Mouse (Mus musculus) gonadal fat pad, adult 2 months (tissue): ENCODE results near the gene Gm10382. TPM values are rescaled to one million over a fixed set of nuclear protein-coding genes. Genes with fewer than 3 reads are reported as not detected.

ENCODE experiments used
- DNase-seq: peaks from one replicate; pipeline ENCODE4 v3.0.0-alpha.2; 2012; ENCODE audit warnings: low read depth
- polyA plus RNA-seq: library from polyadenylated mRNA; depleted of rRNA; stranded (reverse); fragments of >200 nt; gene quantifications from 2 replicates; pipeline ENCODE4 v1.2.3, GENCODE M21; 2012; rRNA removed

Gm10382 gene
- 0.34 and 0.65 TPM in 2 replicates for polyA plus RNA-seq

- no peak for DNase-seq
Observed at GRCm38 (mm10) chr5:125389131-125389578, at the start of gene Gm10382. Gm10382 (plus strand) TSS chr5:125389322.

GRCm38 (mm10) chr5:125339851-125340531 is 49.1 kb upstream of the Gm10382 start:
- no peak for DNase-seq

GRCm38 (mm10) chr5:125340547-125341262 is 48.4 kb upstream of the Gm10382 start, which contains the start of gene Scarb1:
Scarb1 (minus strand) TSS chr5:125341094.
- no peak for DNase-seq

GRCm38 (mm10) chr5:125341459-125342090 is 47.5 kb upstream of the Gm10382 start:
- DNase-seq: no peak

- DNase-seq: no peak
Observed at GRCm38 (mm10) chr5:125344296-125344695, 44.8 kb upstream of the Gm10382 start.

- no peak for DNase-seq
Observed at GRCm38 (mm10) chr5:125348067-125348466, 41.1 kb upstream of the Gm10382 start.

- no peak for DNase-seq
Observed at GRCm38 (mm10) chr5:125348487-125348886, 40.6 kb upstream of the Gm10382 start.

- no peak for DNase-seq
Observed at GRCm38 (mm10) chr5:125349391-125349790, 39.7 kb upstream of the Gm10382 start.

GRCm38 (mm10) chr5:125351057-125351456 is 38.1 kb upstream of the Gm10382 start:
- no peak for DNase-seq

- DNase-seq: no peak
Observed at GRCm38 (mm10) chr5:125351939-125352338, 37.2 kb upstream of the Gm10382 start.

GRCm38 (mm10) chr5:125352781-125353294 is 36.3 kb upstream of the Gm10382 start:
- DNase-seq: no peak

GRCm38 (mm10) chr5:125354885-125355492 is 34.1 kb upstream of the Gm10382 start:
- no peak for DNase-seq

GRCm38 (mm10) chr5:125355650-125356049 is 33.5 kb upstream of the Gm10382 start:
- no peak for DNase-seq

- DNase-seq: no peak
Observed at GRCm38 (mm10) chr5:125357543-125358269, 31.4 kb upstream of the Gm10382 start.

GRCm38 (mm10) chr5:125358270-125358608 is 30.9 kb upstream of the Gm10382 start:
- no peak for DNase-seq

- DNase-seq: no peak
Observed at GRCm38 (mm10) chr5:125360566-125360965, 28.6 kb upstream of the Gm10382 start.

GRCm38 (mm10) chr5:125360981-125361510 is 28.1 kb upstream of the Gm10382 start:
- DNase-seq: no peak

GRCm38 (mm10) chr5:125363894-125364293 is 25.2 kb upstream of the Gm10382 start:
- DNase-seq: no peak

- DNase-seq: no peak
Observed at GRCm38 (mm10) chr5:125364851-125365429, 24.2 kb upstream of the Gm10382 start.

- DNase-seq: no peak
Observed at GRCm38 (mm10) chr5:125368156-125368555, 21.0 kb upstream of the Gm10382 start.

GRCm38 (mm10) chr5:125368568-125368967 is 20.6 kb upstream of the Gm10382 start:
- no peak for DNase-seq
